Mouse (Mus musculus): ENCODE data around the gene Nxn. TPM values are rescaled to one million over a fixed set of nuclear protein-coding genes. Genes with fewer than 3 reads are reported as not detected.

Gene Nxn
- polyA plus RNA-seq, 1 experiment from 2014 or later, result 46.6 TPM

DNA sequence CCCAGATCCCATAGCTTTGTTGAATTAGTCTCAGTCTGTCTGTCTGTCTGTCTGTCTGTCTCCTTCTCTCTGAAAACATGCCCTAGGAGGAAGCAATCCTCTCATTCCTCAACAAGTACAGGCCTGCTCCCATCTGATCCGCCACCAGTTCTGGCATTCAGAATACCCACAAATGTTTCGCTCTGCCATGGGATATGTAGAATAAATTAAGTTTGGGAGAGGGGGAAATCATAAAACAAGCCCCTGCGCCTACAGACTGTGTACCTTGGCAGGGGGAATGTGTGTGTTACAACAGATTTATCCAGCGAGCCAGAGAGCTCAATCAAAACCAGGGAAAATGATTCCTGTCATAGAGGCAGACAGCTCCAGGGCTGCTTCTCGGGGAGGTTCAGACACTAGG lies 98.1 kb downstream of the Nxn start:
- H3K4me3 ChIP-seq, result no peak overlapping the region
- no peak overlapping the region for H3K27ac ChIP-seq
- H3K36me3 ChIP-seq, result no peaks in the 10 kb centered on the region
- WGBS, result 85% methylated on average over 5 of the region's 5 CpGs
- H3K27me3 ChIP-seq (ENCODE audit: insufficient read depth, poor library complexity, severe bottlenecking), result no peaks in the 10 kb centered on the region
- H3K9me3 ChIP-seq, result no peaks in the 10 kb centered on the region
- no peak for DNase-seq (ENCODE audit: low spot score)
- peaks cover 44% of the 10 kb centered on the region for H3K4me1 ChIP-seq (replicated peaks)

DNA sequence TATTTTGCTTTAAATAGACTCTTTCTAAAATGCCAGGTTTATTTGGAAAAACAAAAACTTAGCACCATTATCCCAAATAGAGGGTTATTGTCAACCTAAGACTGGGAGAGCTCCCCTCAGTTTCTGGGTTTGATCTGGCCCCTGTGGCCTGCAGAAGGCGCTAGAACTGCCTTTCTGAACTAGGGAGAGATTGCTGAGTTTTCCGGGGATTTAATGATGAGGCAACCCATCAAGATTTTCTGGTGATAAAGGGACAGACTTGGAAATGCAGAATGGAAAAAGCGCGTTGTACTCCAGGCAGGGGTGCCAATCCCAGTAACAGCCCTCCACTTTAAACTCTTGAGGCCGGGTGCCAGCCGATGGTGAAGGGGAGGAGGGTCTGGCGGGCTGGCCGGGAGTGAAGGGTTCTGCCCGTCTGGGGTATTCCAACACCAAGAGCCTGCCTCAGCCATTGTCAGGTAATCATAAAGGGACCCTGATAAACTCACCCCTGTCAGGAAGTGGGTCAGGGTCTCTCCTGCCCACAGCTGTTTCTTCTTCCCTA lies 100.4 kb downstream of the Nxn start:
- DNase-seq (ENCODE audit: low spot score), result no peak
- H3K4me3 ChIP-seq, result no peak overlapping the region
- H3K36me3 ChIP-seq, result no peaks in the 10 kb centered on the region
- no peaks in the 10 kb centered on the region for H3K9me3 ChIP-seq
- H3K27me3 ChIP-seq (ENCODE audit: insufficient read depth, poor library complexity, severe bottlenecking), result no peaks in the 10 kb centered on the region
- H3K27ac ChIP-seq, result no peak overlapping the region; the same call in 1 of the 2 replicates
- H3K4me1 ChIP-seq (replicated peaks), result peaks cover 57% of the 10 kb centered on the region
- WGBS, result 73% methylated on average over 9 of the region's 9 CpGs

DNA sequence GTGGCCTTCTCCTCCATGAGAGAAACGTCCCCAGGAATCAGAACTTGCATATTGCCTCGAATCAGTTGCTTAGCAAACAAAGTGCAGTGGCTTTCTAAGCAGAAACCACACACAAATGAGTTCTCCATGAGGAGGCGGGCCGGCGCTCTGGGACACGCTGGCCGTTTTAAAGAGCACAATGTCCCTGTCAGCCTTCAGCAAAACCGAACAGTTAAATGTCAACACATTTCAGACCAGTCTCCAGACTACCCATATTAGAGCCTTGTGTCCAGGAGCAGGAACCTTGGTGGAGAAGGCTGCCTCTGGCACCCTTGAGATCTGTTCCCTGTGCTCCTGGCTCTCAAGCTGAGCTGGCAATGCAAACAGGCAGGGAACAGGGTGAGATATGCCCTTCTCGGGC lies 101.7 kb downstream of the Nxn start:
- Histone ChIP-seq H3K27me3 (ENCODE audit: insufficient read depth, poor library complexity, severe bottlenecking) (no peaks in the 10 kb centered on the region), H3K4me3 (no peak overlapping the region), H3K9me3 (no peaks in the 10 kb centered on the region), H3K36me3 (no peaks in the 10 kb centered on the region), H3K4me1 (replicated peaks) (peaks cover 64% of the 10 kb centered on the region), H3K27ac (0 out of 2 replicates have a peak overlapping the region, but pooled peaks have one; percentile 13)
- 66% methylated on average over 9 of the region's 9 CpGs for WGBS
- DNase-seq (ENCODE audit: low spot score), result no peak

DNA sequence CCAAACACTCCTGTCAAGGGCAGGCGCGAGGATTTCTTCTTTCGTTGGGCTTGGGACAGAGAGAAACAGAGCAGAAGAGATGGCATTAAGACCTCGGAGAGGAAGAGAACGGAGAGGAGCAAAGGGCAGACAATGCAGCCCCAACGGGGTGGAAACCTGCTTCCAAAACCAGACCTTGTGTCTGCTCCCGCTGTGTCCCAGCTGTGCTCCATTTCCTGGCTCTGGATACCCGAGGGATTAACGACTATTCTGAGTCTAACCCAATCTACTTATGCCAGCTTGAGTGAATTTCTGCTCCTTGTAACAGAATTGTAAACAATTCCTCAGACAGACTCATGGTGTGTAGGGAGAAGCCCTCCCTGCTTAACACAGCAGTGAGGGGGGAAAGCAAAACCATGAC lies 104.1 kb downstream of the Nxn start:
- H3K4me3 ChIP-seq, result no peak overlapping the region
- H3K27ac ChIP-seq, result peak overlapping the region; percentile 79
- 14% methylated on average over 9 of the region's 9 CpGs for WGBS
- no peaks in the 10 kb centered on the region for H3K36me3 ChIP-seq
- H3K4me1 ChIP-seq (replicated peaks), result peaks cover 78% of the 10 kb centered on the region
- H3K9me3 ChIP-seq, result no peaks in the 10 kb centered on the region
- no peaks in the 10 kb centered on the region for H3K27me3 ChIP-seq (ENCODE audit: insufficient read depth, poor library complexity, severe bottlenecking)
- DNase-seq (ENCODE audit: low spot score), result no peak

DNA sequence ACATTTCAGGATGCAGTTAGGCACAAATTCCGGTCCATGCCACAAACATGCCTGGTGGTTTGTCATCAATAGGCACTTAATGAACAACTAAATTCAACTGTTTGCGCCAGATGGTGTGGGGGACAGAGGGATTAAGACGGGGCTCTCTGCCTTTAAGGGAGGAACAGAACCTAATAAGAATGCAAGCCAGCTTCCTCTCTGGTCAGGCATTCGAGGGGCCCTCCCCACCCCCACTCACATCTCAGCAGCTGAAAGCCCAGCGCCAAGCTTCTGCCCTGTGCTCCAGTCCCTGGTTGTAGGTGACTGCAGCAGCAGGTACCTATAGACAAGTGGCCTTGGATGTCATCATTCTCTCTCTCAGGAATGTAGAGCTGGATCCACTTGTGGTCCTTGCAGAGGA lies 104.9 kb downstream of the Nxn start:
- no peak for DNase-seq (ENCODE audit: low spot score)
- no peaks in the 10 kb centered on the region for H3K27me3 ChIP-seq (ENCODE audit: insufficient read depth, poor library complexity, severe bottlenecking)
- H3K4me3 ChIP-seq, result no peak overlapping the region
- WGBS, result 53% methylated on average over 5 of the region's 5 CpGs
- H3K4me1 ChIP-seq (replicated peaks), result peaks cover 84% of the 10 kb centered on the region
- peak overlapping the region; percentile 79 for H3K27ac ChIP-seq
- H3K36me3 ChIP-seq, result no peaks in the 10 kb centered on the region
- no peaks in the 10 kb centered on the region for H3K9me3 ChIP-seq

DNA sequence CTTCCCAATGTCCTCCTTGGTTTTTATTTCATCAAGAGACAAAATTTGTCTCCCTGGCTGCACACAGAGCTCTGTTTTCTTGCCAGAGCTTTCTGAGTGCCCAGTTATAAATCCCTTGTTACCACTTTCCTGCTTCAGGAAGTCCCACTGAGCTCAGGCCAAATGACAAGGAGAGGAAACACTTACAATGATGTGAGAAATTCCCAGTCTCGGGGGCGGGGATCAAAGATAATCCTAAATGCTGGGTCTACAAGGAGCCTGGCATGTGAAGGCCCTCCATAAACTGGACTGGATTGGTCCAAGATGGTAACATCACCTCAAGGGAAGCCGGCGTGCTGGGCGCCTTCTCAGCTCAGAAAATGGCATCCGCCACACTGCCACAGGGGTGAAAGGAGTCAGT lies 106.1 kb downstream of the Nxn start:
- H3K27me3 ChIP-seq (ENCODE audit: insufficient read depth, poor library complexity, severe bottlenecking), result no peaks in the 10 kb centered on the region
- H3K36me3 ChIP-seq, result no peaks in the 10 kb centered on the region
- H3K4me1 ChIP-seq (replicated peaks), result peaks cover 90% of the 10 kb centered on the region
- 73% methylated on average over 6 of the region's 6 CpGs for WGBS
- DNase-seq (ENCODE audit: low spot score), result no peak
- H3K27ac ChIP-seq, result peak overlapping the region; percentile 73
- no peaks in the 10 kb centered on the region for H3K9me3 ChIP-seq
- H3K4me3 ChIP-seq, result no peak overlapping the region

DNA sequence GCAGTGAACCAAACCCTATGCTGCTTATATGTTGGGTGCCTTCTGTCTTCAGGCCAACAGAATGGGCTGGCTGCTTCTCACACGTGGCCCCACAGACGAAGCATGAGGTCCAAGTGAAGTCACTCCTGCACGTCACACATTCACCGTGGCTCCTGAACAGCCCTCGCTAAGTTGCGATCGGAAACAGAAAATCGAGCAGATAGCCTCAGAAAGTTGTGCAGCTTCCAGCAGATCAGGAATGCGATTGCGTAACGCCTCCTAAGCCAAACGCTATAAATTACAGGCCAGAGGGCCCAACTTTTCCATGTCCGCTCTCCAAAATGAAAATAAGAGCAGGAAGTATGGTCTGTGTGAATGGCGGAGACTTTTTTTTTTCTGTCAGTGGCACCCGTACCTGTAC lies 106.5 kb downstream of the Nxn start:
- no peak for DNase-seq (ENCODE audit: low spot score)
- Histone ChIP-seq H3K36me3 (no peaks in the 10 kb centered on the region), H3K27me3 (ENCODE audit: insufficient read depth, poor library complexity, severe bottlenecking) (no peaks in the 10 kb centered on the region)

DNA sequence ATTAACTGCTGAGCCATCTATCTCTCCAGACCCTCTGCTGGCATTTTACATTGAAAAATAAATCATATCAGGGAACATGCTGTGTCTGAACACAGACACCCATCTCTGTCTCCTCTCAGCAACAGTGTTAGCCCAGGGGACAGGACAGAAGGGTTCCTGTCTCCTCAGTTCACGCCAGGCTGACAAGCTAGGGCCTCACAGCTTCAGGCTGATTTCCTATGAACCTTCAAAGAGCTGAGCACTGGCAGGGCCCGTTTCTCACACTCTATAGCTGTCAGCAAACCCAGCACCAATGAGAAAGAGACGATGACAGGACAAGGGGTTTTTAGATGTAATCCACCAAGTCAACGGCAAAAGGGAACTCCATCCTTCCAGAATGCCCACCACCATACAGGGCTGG lies 107.0 kb downstream of the Nxn start:
- no peaks in the 10 kb centered on the region for H3K27me3 ChIP-seq (ENCODE audit: insufficient read depth, poor library complexity, severe bottlenecking)
- no peak for DNase-seq (ENCODE audit: low spot score)
- H3K4me1 ChIP-seq (replicated peaks), result peaks cover 90% of the 10 kb centered on the region
- no peaks in the 10 kb centered on the region for H3K36me3 ChIP-seq
- H3K9me3 ChIP-seq, result no peaks in the 10 kb centered on the region
- WGBS, result 84% methylated on average over 4 of the region's 4 CpGs
- H3K27ac ChIP-seq, result peak overlapping the region; percentile 73
- no peak overlapping the region for H3K4me3 ChIP-seq

More for the DNA sequence above, 106.5 kb downstream of the Nxn start:
- H3K9me3 ChIP-seq, result no peaks in the 10 kb centered on the region
- no peak overlapping the region for H3K4me3 ChIP-seq
- H3K27ac ChIP-seq, result peak overlapping the region; percentile 73
- H3K4me1 ChIP-seq (replicated peaks), result peaks cover 90% of the 10 kb centered on the region
- 85% methylated on average over 15 of the region's 15 CpGs for WGBS

DNA sequence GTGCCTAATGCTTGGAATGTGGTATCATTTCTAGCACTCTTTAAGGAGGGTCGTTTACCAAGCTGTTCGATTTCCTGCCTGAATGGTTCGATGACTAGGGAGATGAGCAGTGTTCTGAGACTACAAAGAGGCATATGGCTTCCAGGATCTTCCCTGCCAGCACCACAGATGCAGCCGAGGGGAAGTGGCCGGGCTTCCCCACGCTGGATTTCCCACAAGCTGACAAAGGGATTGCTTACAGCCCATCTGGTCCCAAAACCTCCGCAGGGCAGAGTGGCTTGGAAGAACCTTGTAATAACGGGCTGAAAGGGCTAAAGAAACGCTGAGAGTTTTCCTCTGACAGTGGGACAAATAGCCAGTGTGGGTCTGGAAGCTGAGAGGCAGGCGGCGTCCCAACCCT lies 108.6 kb downstream of the Nxn start:
- Histone ChIP-seq H3K27me3 (ENCODE audit: insufficient read depth, poor library complexity, severe bottlenecking) (no peaks in the 10 kb centered on the region), H3K9me3 (no peaks in the 10 kb centered on the region), H3K27ac (peak overlapping the region; percentile 86), H3K36me3 (no peaks in the 10 kb centered on the region), H3K4me1 (replicated peaks) (peaks cover 95% of the 10 kb centered on the region), H3K4me3 (no peak overlapping the region)
- DNase-seq (ENCODE audit: low spot score), result peak; percentile 65
- 39% methylated on average over 11 of the region's 11 CpGs for WGBS

DNA sequence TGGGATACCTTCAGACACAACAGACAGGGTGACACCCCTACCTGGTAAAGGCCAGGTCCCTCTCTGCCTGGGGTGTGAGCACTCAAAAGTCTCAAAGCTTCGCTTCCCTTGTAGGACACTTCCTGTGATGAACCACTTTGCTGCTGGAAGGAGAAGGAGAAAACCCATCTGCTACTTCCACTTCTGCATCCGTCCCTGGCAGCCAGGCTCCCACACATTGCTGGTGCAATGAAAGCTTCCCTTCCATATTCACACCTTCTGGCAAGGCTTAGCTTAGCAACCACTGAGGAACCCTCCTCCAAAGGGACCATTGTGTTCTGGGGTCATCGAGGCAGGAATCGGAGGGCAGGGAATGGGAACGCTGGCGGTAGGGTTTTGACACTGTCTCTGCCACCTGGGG lies 110.3 kb downstream of the Nxn start:
- H3K4me1 ChIP-seq (replicated peaks), result peaks cover 79% of the 10 kb centered on the region

DNA sequence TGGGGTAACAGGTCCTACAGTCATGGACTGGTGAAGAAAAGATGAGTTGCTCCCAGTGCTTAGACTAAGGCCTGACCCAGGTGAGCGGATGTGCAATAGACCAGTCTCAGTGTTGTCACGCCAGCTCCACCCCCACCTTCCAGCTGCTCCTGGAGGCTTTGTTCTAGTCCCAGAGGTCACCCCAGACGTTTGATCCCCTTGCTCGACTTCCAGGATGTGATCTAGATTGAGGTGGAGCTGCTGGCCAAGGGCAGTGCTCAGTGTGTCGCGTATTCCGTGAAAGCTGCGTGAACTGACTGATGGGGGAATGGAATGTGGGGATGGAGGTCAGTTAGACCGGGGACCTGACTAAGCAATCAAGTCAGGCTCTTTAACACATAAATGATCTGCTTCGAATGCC lies 111.6 kb downstream of the Nxn start:
- WGBS, result 38% methylated on average over 10 of the region's 10 CpGs
- Histone ChIP-seq H3K9me3 (no peaks in the 10 kb centered on the region), H3K27ac (peak overlapping the region; percentile 66), H3K4me3 (no peak overlapping the region), H3K36me3 (peaks cover 4% of the 10 kb centered on the region; the same call in 1 of the 2 replicates), H3K4me1 (replicated peaks) (peaks cover 65% of the 10 kb centered on the region), H3K27me3 (ENCODE audit: insufficient read depth, poor library complexity, severe bottlenecking) (no peaks in the 10 kb centered on the region)
- DNase-seq (ENCODE audit: low spot score), result no peak

More for the DNA sequence above, 110.3 kb downstream of the Nxn start:
- Histone ChIP-seq H3K9me3 (no peaks in the 10 kb centered on the region), H3K27ac (peak overlapping the region; percentile 86), H3K4me3 (no peak overlapping the region), H3K36me3 (peaks cover under 1% of the 10 kb centered on the region; the same call in 1 of the 2 replicates), H3K27me3 (ENCODE audit: insufficient read depth, poor library complexity, severe bottlenecking) (no peaks in the 10 kb centered on the region)
- 78% methylated on average over 6 of the region's 6 CpGs for WGBS
- no peak for DNase-seq (ENCODE audit: low spot score)

DNA sequence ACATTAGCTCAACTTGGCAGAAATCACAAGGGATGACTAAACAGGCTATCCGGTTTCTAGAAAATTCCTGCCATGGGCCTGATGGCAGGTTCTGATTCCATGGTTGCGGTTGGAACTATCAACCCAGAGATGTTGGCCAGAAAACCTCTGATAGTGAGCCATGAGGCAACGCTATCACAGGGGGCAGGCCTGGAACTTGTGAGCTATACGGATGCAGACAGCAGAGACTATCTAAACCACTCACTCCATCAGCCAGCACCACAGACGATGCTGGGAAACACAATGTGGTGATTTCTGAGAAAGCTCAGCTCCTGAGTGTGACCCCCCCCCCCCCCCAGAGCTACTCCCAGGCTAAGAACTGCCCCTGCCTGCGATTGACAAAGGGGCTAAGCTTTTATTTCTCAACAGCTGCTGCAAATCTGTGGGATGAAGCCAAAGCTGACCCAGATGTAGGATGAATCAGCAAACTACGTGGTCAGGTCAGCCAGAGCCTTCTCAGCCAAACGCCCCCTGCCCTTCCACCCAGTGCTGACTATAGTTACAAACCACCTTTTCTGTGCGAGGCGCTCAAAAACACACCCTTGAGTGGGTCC lies 112.3 kb downstream of the Nxn start:
- H3K4me1 ChIP-seq (replicated peaks), result peaks cover 60% of the 10 kb centered on the region
- DNase-seq (ENCODE audit: low spot score), result no peak
- no peak overlapping the region for H3K4me3 ChIP-seq
- WGBS, result 70% methylated on average over 10 of the region's 10 CpGs
- no peaks in the 10 kb centered on the region for H3K9me3 ChIP-seq
- peaks cover 4% of the 10 kb centered on the region; the same call in 1 of the 2 replicates for H3K36me3 ChIP-seq
- H3K27ac ChIP-seq, result peak overlapping the region; percentile 66
- H3K27me3 ChIP-seq (ENCODE audit: insufficient read depth, poor library complexity, severe bottlenecking), result no peaks in the 10 kb centered on the region

DNA sequence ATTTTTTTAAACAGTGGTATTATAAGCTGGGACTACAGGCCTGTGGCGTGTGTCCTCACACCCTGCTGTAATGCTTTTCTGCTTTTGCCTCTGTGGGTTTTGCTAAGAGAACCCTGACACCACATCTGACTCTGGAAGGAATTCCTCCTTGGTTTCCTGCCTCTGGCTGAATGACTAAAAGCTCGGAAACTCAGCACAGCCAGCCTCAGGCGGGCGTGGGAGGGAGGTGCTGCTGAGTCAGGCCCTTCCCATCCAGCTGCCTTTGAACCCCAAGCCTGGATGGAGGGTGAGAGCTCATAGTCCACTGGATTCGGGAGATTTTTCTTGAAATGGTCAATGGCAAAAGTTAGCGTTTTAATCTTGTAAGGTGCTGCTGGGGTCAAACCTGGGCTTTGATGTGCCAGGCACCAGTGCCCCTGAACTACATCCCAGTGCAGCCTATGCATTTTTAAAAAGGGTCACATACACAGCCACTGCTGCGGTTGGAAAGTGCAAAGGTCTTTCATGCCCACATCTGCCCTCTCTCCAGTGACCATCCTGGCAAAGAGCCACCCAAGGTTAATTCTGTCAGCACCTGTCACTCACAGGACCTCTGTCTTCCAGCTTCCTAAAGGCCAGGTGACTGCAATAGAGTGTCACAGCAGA lies 113.4 kb downstream of the Nxn start:
- WGBS, result 66% methylated on average over 7 of the region's 7 CpGs
- H3K9me3 ChIP-seq, result no peaks in the 10 kb centered on the region
- H3K27me3 ChIP-seq (ENCODE audit: insufficient read depth, poor library complexity, severe bottlenecking), result no peaks in the 10 kb centered on the region
- no peak overlapping the region for H3K4me3 ChIP-seq
- no peak for DNase-seq (ENCODE audit: low spot score)
- peaks cover 4% of the 10 kb centered on the region; the same call in 1 of the 2 replicates for H3K36me3 ChIP-seq
- peak overlapping the region; percentile 9; the same call in 1 of the 2 replicates for H3K27ac ChIP-seq
- H3K4me1 ChIP-seq (replicated peaks), result peaks cover 53% of the 10 kb centered on the region

Data from hindbrain, embryonic 10.5 days (tissue).